Mouse (Mus musculus): ENCODE results near the gene Rab39. TPM values are rescaled to one million over a fixed set of nuclear protein-coding genes. Genes with fewer than 3 reads are reported as not detected.

Gene Rab39
- polyA plus RNA-seq (2016; fragmentation: Nextera tagmentation; extraction: Ambion mirVana) = 0.22 and 0.46 TPM in 2 replicates

- H3K9ac ChIP-seq = no peak within 1 kb of the TSS
- no peaks in the 10 kb centered on the region for H3K27me3 ChIP-seq (replicated peaks)
- H3K4me1 ChIP-seq (replicated peaks) = peaks cover 13% of the 10 kb centered on the region; the same call in 1 of the 2 replicates
- H3K27ac ChIP-seq (ENCODE audit: poor library complexity, severe bottlenecking) = no peak within 1 kb of the TSS
- no peaks in the 10 kb centered on the region for H3K36me3 ChIP-seq
- peak within 1 kb of the TSS; percentile 51 for H3K4me3 ChIP-seq
- H3K4me2 ChIP-seq = peak within 1 kb of the TSS; percentile 87
- H3K9me3 ChIP-seq (replicated peaks) = no peaks in the 10 kb centered on the region
- ATAC-seq (ENCODE audit: insufficient number of reproducible peaks, low FRiP score) = peak; percentile 94
- under 1% methylated on average over 47 of the region's 49 CpGs for WGBS
These were observed at the start of gene Rab39 for GRCm38 (mm10) chr9:53705992-53706696. Gene Rab39 (minus strand): TSS chr9:53706232.

GRCm38 (mm10) chr9:53754801-53755200 is 48.8 kb upstream of the Rab39 start:
- Histone ChIP-seq H3K9ac (no peak overlapping the region), H3K36me3 (no peaks in the 10 kb centered on the region), H3K4me1 (replicated peaks) (no peaks in the 10 kb centered on the region), H3K27me3 (replicated peaks) (peaks cover 20% of the 10 kb centered on the region), H3K4me2 (no peak overlapping the region), H3K9me3 (replicated peaks) (no peaks in the 10 kb centered on the region), H3K4me3 (no peak overlapping the region), H3K27ac (ENCODE audit: poor library complexity, severe bottlenecking) (no peak overlapping the region)
- ATAC-seq (ENCODE audit: insufficient number of reproducible peaks, low FRiP score) = no peak

GRCm38 (mm10) chr9:53750899-53751298 is 44.9 kb upstream of the Rab39 start:
- Histone ChIP-seq H3K4me3 (no peak overlapping the region), H3K27me3 (replicated peaks) (peaks cover 10% of the 10 kb centered on the region), H3K9me3 (replicated peaks) (no peaks in the 10 kb centered on the region), H3K27ac (ENCODE audit: poor library complexity, severe bottlenecking) (no peak overlapping the region), H3K4me2 (no peak overlapping the region), H3K36me3 (no peaks in the 10 kb centered on the region), H3K9ac (no peak overlapping the region), H3K4me1 (replicated peaks) (no peaks in the 10 kb centered on the region)
- 41% methylated on average over 5 of the region's 5 CpGs for WGBS
- ATAC-seq (ENCODE audit: insufficient number of reproducible peaks, low FRiP score) = no peak

- H3K9me3 ChIP-seq (replicated peaks) = no peaks in the 10 kb centered on the region
- H3K4me1 ChIP-seq (replicated peaks) = no peaks in the 10 kb centered on the region
- H3K36me3 ChIP-seq = no peaks in the 10 kb centered on the region
- ATAC-seq (ENCODE audit: insufficient number of reproducible peaks, low FRiP score) = no peak
- no peak overlapping the region for H3K9ac ChIP-seq
- 78% methylated on average over 13 of the region's 13 CpGs for WGBS
- H3K27ac ChIP-seq (ENCODE audit: poor library complexity, severe bottlenecking) = no peak overlapping the region
- no peak overlapping the region for H3K4me2 ChIP-seq
- H3K4me3 ChIP-seq = no peak overlapping the region
- H3K27me3 ChIP-seq (replicated peaks) = peaks cover 6% of the 10 kb centered on the region
These were observed 44.4 kb upstream of the Rab39 start for GRCm38 (mm10) chr9:53750411-53750810.

GRCm38 (mm10) chr9:53740829-53741404 is 34.9 kb upstream of the Rab39 start:
- ATAC-seq (ENCODE audit: insufficient number of reproducible peaks, low FRiP score) = no peak
- H3K4me2 ChIP-seq = no peak overlapping the region
- no peaks in the 10 kb centered on the region for H3K27me3 ChIP-seq (replicated peaks)
- no peak overlapping the region for H3K9ac ChIP-seq
- H3K9me3 ChIP-seq (replicated peaks) = 0 out of 2 replicates have a peak, but pooled peaks cover 3% of the 10 kb centered on the region
- H3K27ac ChIP-seq (ENCODE audit: poor library complexity, severe bottlenecking) = no peak overlapping the region
- H3K4me1 ChIP-seq (replicated peaks) = no peaks in the 10 kb centered on the region
- H3K4me3 ChIP-seq = no peak overlapping the region
- H3K36me3 ChIP-seq = no peaks in the 10 kb centered on the region
- WGBS = 36% methylated on average over 3 of the region's 3 CpGs

- Histone ChIP-seq H3K27ac (ENCODE audit: poor library complexity, severe bottlenecking) (no peak overlapping the region), H3K4me1 (replicated peaks) (peaks cover 13% of the 10 kb centered on the region; the same call in 1 of the 2 replicates), H3K9ac (no peak overlapping the region), H3K36me3 (no peaks in the 10 kb centered on the region), H3K9me3 (replicated peaks) (no peaks in the 10 kb centered on the region), H3K4me2 (peak overlapping the region; percentile 87), H3K27me3 (replicated peaks) (no peaks in the 10 kb centered on the region), H3K4me3 (peak overlapping the region; percentile 51)
- WGBS = 0% methylated on average over 28 of the region's 28 CpGs
- ATAC-seq (ENCODE audit: insufficient number of reproducible peaks, low FRiP score) = peak; percentile 40
These were observed 491 bp downstream of the Rab39 start for GRCm38 (mm10) chr9:53705491-53705991.

- H3K36me3 ChIP-seq = no peaks in the 10 kb centered on the region
- no peak overlapping the region for H3K4me2 ChIP-seq
- whole genome bisulfite sequencing = 63% methylated on average over 1 of the region's 1 CpGs
- H3K4me3 ChIP-seq = no peak overlapping the region
- ATAC-seq (ENCODE audit: insufficient number of reproducible peaks, low FRiP score) = no peak
- H3K27me3 ChIP-seq (replicated peaks) = no peaks in the 10 kb centered on the region
- H3K9ac ChIP-seq = no peak overlapping the region
- H3K4me1 ChIP-seq (replicated peaks) = peaks cover 13% of the 10 kb centered on the region; the same call in 1 of the 2 replicates
- H3K9me3 ChIP-seq (replicated peaks) = no peaks in the 10 kb centered on the region
- no peak overlapping the region for H3K27ac ChIP-seq (ENCODE audit: poor library complexity, severe bottlenecking)
These were observed 3.0 kb downstream of the Rab39 start for GRCm38 (mm10) chr9:53702991-53703390.

GRCm38 (mm10) chr9:53700496-53700895 is 5.5 kb downstream of the Rab39 start:
- no peak overlapping the region for H3K4me2 ChIP-seq
- no peaks in the 10 kb centered on the region for H3K9me3 ChIP-seq (replicated peaks)
- peaks cover 5% of the 10 kb centered on the region; the same call in 1 of the 2 replicates for H3K4me1 ChIP-seq (replicated peaks)
- no peaks in the 10 kb centered on the region for H3K36me3 ChIP-seq
- no peak overlapping the region for H3K27ac ChIP-seq (ENCODE audit: poor library complexity, severe bottlenecking)
- no peak for ATAC-seq (ENCODE audit: insufficient number of reproducible peaks, low FRiP score)
- 64% methylated on average over 4 of the region's 4 CpGs for WGBS
- H3K27me3 ChIP-seq (replicated peaks) = no peaks in the 10 kb centered on the region
- no peak overlapping the region for H3K4me3 ChIP-seq
- no peak overlapping the region for H3K9ac ChIP-seq

- Histone ChIP-seq H3K27ac (ENCODE audit: poor library complexity, severe bottlenecking) (no peak overlapping the region), H3K9me3 (replicated peaks) (no peaks in the 10 kb centered on the region), H3K9ac (no peak overlapping the region), H3K27me3 (replicated peaks) (no peaks in the 10 kb centered on the region), H3K4me2 (no peak overlapping the region), H3K36me3 (no peaks in the 10 kb centered on the region), H3K4me1 (replicated peaks) (no peaks in the 10 kb centered on the region), H3K4me3 (no peak overlapping the region)
- 81% methylated on average over 5 of the region's 5 CpGs for WGBS
- no peak for ATAC-seq (ENCODE audit: insufficient number of reproducible peaks, low FRiP score)
These were observed 10.2 kb downstream of the Rab39 start for GRCm38 (mm10) chr9:53695846-53696245.

GRCm38 (mm10) chr9:53693718-53694117 is 12.3 kb downstream of the Rab39 start:
- H3K4me2 ChIP-seq = no peak overlapping the region
- 74% methylated on average over 1 of the region's 1 CpGs for WGBS

GRCm38 (mm10) chr9:53691745-53692670 is 14.0 kb downstream of the Rab39 start:
- Histone ChIP-seq H3K9me3 (replicated peaks) (no peaks in the 10 kb centered on the region), H3K4me3 (no peak overlapping the region), H3K36me3 (no peaks in the 10 kb centered on the region), H3K4me2 (no peak overlapping the region), H3K27me3 (replicated peaks) (no peaks in the 10 kb centered on the region), H3K27ac (ENCODE audit: poor library complexity, severe bottlenecking) (no peak overlapping the region), H3K9ac (no peak overlapping the region), H3K4me1 (replicated peaks) (no peaks in the 10 kb centered on the region)
- ATAC-seq (ENCODE audit: insufficient number of reproducible peaks, low FRiP score) = no peak
- WGBS = 36% methylated on average over 7 of the region's 7 CpGs

More at GRCm38 (mm10) chr9:53693718-53694117, 12.3 kb downstream of the Rab39 start:
- Histone ChIP-seq H3K9ac (no peak overlapping the region), H3K4me3 (no peak overlapping the region), H3K4me1 (replicated peaks) (no peaks in the 10 kb centered on the region), H3K9me3 (replicated peaks) (no peaks in the 10 kb centered on the region), H3K27me3 (replicated peaks) (no peaks in the 10 kb centered on the region), H3K27ac (ENCODE audit: poor library complexity, severe bottlenecking) (no peak overlapping the region), H3K36me3 (no peaks in the 10 kb centered on the region)
- no peak for ATAC-seq (ENCODE audit: insufficient number of reproducible peaks, low FRiP score)

Measured in heart, embryonic 12.5 days (tissue).